Mouse (Mus musculus) induced T-regulatory cell, adult 2 months (primary cell): ENCODE measurements around the gene Kalrn.
"Not testable (repeated sequence)": the region's sequence is repeated elsewhere in the genome, so short reads cannot be mapped to it uniquely, and the experiment has no call there.

Experiments used
- DNase-seq: peaks from one replicate; pipeline ENCODE4 v3.0.0-alpha.2; 2012; ENCODE audit warnings: low read depth

Gene Kalrn

GRCm38 (mm10) chr16:34311577-34311976, 261.8 kb downstream of the Kalrn start:
- no peak for DNase-seq

GRCm38 (mm10) chr16:34310363-34310762, 263.0 kb downstream of the Kalrn start:
- DNase-seq = no peak

GRCm38 (mm10) chr16:34308324-34308723, 265.0 kb downstream of the Kalrn start:
- no peak for DNase-seq

- no peak for DNase-seq
Measured at GRCm38 (mm10) chr16:34307458-34307857, 265.9 kb downstream of the Kalrn start.

- no peak for DNase-seq
Measured at GRCm38 (mm10) chr16:34305586-34305985, 267.7 kb downstream of the Kalrn start.

GRCm38 (mm10) chr16:34303818-34304217, 269.5 kb downstream of the Kalrn start:
- not testable (repeated sequence) for DNase-seq

GRCm38 (mm10) chr16:34302503-34302902, 270.8 kb downstream of the Kalrn start:
- DNase-seq = no peak

- peak; percentile 13 for DNase-seq
Measured at GRCm38 (mm10) chr16:34302063-34302462, 271.3 kb downstream of the Kalrn start.

GRCm38 (mm10) chr16:34299226-34299625, 274.1 kb downstream of the Kalrn start:
- no peak for DNase-seq

GRCm38 (mm10) chr16:34297911-34298682, 275.2 kb downstream of the Kalrn start:
- no peak for DNase-seq

GRCm38 (mm10) chr16:34294568-34294967, 278.8 kb downstream of the Kalrn start:
- DNase-seq = peak; percentile 18

- no peak for DNase-seq
Measured at GRCm38 (mm10) chr16:34293675-34294074, 279.7 kb downstream of the Kalrn start.

GRCm38 (mm10) chr16:34289583-34289982, 283.7 kb downstream of the Kalrn start:
- DNase-seq = peak; percentile 9

- no peak for DNase-seq
Measured at GRCm38 (mm10) chr16:34282026-34282425, 291.3 kb downstream of the Kalrn start.

- no peak for DNase-seq
Measured at GRCm38 (mm10) chr16:34279654-34280383, 293.5 kb downstream of the Kalrn start.

GRCm38 (mm10) chr16:34278249-34278790, 295.0 kb downstream of the Kalrn start:
- DNase-seq = no peak

- DNase-seq = no peak
Measured at GRCm38 (mm10) chr16:34274607-34275006, 298.7 kb downstream of the Kalrn start.

- DNase-seq = no peak
Measured at GRCm38 (mm10) chr16:34271476-34271875, 301.9 kb downstream of the Kalrn start.

GRCm38 (mm10) chr16:34270681-34271080, 302.7 kb downstream of the Kalrn start:
- no peak for DNase-seq

- no peak for DNase-seq
Measured at GRCm38 (mm10) chr16:34269642-34270041, 303.7 kb downstream of the Kalrn start.

- peak; percentile 3 for DNase-seq
Measured at GRCm38 (mm10) chr16:34267751-34268150, 305.6 kb downstream of the Kalrn start.

GRCm38 (mm10) chr16:34264671-34265070, 308.7 kb downstream of the Kalrn start:
- no peak for DNase-seq
